Mouse (Mus musculus): ENCODE data around the gene Cmss1.

DNA sequence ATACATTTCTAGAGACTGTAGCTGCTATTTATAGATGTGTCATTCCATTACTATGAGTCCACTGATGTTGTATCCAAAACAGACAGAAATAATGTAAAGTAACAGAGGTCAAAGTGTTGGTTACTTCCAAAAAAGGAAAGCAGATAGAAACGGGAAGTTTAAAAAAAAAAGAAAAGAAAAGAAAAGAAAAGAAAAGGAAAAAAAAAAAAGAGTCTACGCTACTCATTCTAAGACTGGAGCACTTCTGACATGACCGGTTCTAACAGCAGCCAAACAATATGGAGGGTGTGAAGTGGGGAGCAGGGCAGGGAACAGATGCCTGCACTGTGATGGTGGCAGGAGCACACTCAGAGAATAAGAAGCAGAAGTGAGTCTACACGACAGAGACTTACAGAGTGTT is 78.2 kb downstream of the Cmss1 start:
- TF ChIP-seq GATA1 (IDR thresholded peaks at IDR 0.05; ENCODE audit: low read length) = no peak
- no peak for TF ChIP-seq TAL1 (IDR thresholded peaks at IDR 0.05; ENCODE audit: low read length)
